Mouse (Mus musculus) bone marrow, adult 2 months (tissue): ENCODE measurements at regions not wholly inside any gene's neighbourhood (a gene's known extent, or its start where the extent isn't known, plus 50 kb on each side); places are given as distances from the start of the nearest gene placed in this dataset.

Source experiments
- CTCF ChIP-seq: fragments of 200-500 bp; IDR thresholded peaks from 2 replicates; pipeline ENCODE4 v1.5.1; 2011; ENCODE audit warnings: low read length, control low read depth; ENCODE audit not compliant: control insufficient read depth, insufficient read depth
- POLR2A ChIP-seq: fragments of 200-500 bp; IDR thresholded peaks from 2 replicates; pipeline ENCODE4 v1.6.1; 2011; ENCODE audit warnings: low read depth, mild to moderate bottlenecking, control low read depth, low read length, borderline replicate concordance; ENCODE audit not compliant: control insufficient read depth

- no peak for TF ChIP-seq CTCF
- no peak for TF ChIP-seq POLR2A
Observed at GRCm38 (mm10) chr7:72627369-72627768, 321.0 kb upstream of the Mctp2 start.
